Comparison of ENCODE assay signal across 8 mouse cellular contexts in genomic region chr16:32457589-32458386, GRCm38 (mm10). TPM values are rescaled to one million over a fixed set of nuclear protein-coding genes. Genes with fewer than 3 reads are reported as not detected.
DNase-seq lines count a peak whose midpoint lies in the region; ATAC-seq and TF ChIP-seq lines count a peak whose summit lies in the region.
"Had no signal": no experiment of that assay in that cellular context is flagged by ENCODE, and none has a peak within 500 bp of the region (broad histone marks: within the 10 kb centered on the region; RNA-seq: fewer than 3 reads in every experiment).

No protein-coding gene starts in this region.

- 59% methylated on average over 10 of the region's 10 CpGs for WGBS in embryonic facial prominence, embryonic 11.5 days
- 67% methylated on average over 10 of the region's 10 CpGs for WGBS in hindbrain, postnatal 0 days
- 26% methylated on average over 10 of the region's 10 CpGs for WGBS in liver, adult 2 months

- 0 out of 2 replicates have a peak, but pooled peaks cover 3% of the 10 kb centered on the region for H3K79me2 ChIP-seq in liver, adult 2 months (ENCODE audit: control insufficient read depth, insufficient read depth, low read length)

- H3K9me3 ChIP-seq in embryonic facial prominence, embryonic 11.5 days (replicated peaks; ENCODE audit: control insufficient read depth, low read length): no peaks in the 10 kb centered on the region
- H3K9me3 ChIP-seq in hindbrain, postnatal 0 days (ENCODE audit: low read length): no peaks in the 10 kb centered on the region
- H3K9me3 ChIP-seq: limb, embryonic 13.5 days had no signal

- no peak overlapping the region for H3K27ac ChIP-seq in embryonic facial prominence, embryonic 11.5 days (replicated peaks; ENCODE audit: low read depth, low read length)
- no peak overlapping the region for H3K27ac ChIP-seq in hindbrain, postnatal 0 days
- H3K27ac ChIP-seq in liver, adult 2 months (replicated peaks; ENCODE audit: insufficient read depth, low read depth, low read length): peak overlapping the region; percentile 61
- H3K27ac ChIP-seq: limb, embryonic 13.5 days had no signal

- TF ChIP-seq CTCF in hindbrain, postnatal 0 days (IDR thresholded peaks at IDR 0.05; ENCODE audit: low read depth): peak; percentile 60
- TF ChIP-seq CTCF in liver, adult 2 months (IDR thresholded peaks at IDR 0.05; ENCODE audit: low read depth, low read length): peak; percentile 58

- TF ChIP-seq POLR2A in liver, adult 2 months (IDR thresholded peaks at IDR 0.05; ENCODE audit: extremely low read depth, insufficient read depth, low read length): no peak

- no peaks in the 10 kb centered on the region for H3K27me3 ChIP-seq in embryonic facial prominence, embryonic 11.5 days (ENCODE audit: control insufficient read depth, insufficient read depth, low read length)
- no peaks in the 10 kb centered on the region for H3K27me3 ChIP-seq in hindbrain, postnatal 0 days (ENCODE audit: insufficient read depth, low read length)
- no peaks in the 10 kb centered on the region for H3K27me3 ChIP-seq in liver, adult 2 months (ENCODE audit: control insufficient read depth, insufficient read depth, low read length)
- H3K27me3 ChIP-seq: limb, embryonic 13.5 days had no signal

- no peak for ATAC-seq in embryonic facial prominence, embryonic 11.5 days (replicated peaks; ENCODE audit: insufficient number of reproducible peaks, low FRiP score, low TSS enrichment, low read depth)
- ATAC-seq in hindbrain, postnatal 0 days: no peak

- H3K36me3 ChIP-seq in embryonic facial prominence, embryonic 11.5 days (replicated peaks; ENCODE audit: control insufficient read depth, insufficient read depth, low read depth, low read length): no peaks in the 10 kb centered on the region; the same call in 1 of the 2 replicates
- peaks cover 20% of the 10 kb centered on the region for H3K36me3 ChIP-seq in hindbrain, postnatal 0 days (ENCODE audit: insufficient read depth, low read length)
- peaks cover 26% of the 10 kb centered on the region for H3K36me3 ChIP-seq in liver, adult 2 months (ENCODE audit: control insufficient read depth, insufficient read depth, low read length)

- DNase-seq in urinary bladder, postnatal 36 days (ENCODE audit: low spot score in 2 of 2): peak; percentile 14 to 49
- no peak for DNase-seq in urinary bladder, postnatal 4 days (ENCODE audit: low spot score in 2 of 2)
- DNase-seq in adrenal gland, postnatal 25 days: peak; percentile 34
- DNase-seq in embryonic facial prominence, embryonic 11.5 days (ENCODE audit: low spot score): peak; percentile 57
- DNase-seq in hindbrain, postnatal 0 days (ENCODE audit: low spot score): peak; percentile 65
- DNase-seq in liver, adult 2 months (ENCODE audit: extremely low read depth, low read depth, low spot score): peak; percentile 89
- DNase-seq in ovary, postnatal 36 days (ENCODE audit: low spot score): peak; percentile 14

- H3K4me3 ChIP-seq in embryonic facial prominence, embryonic 11.5 days (ENCODE audit: low read depth, low read length): no peak overlapping the region
- no peak overlapping the region for H3K4me3 ChIP-seq in hindbrain, postnatal 0 days (ENCODE audit: low read length)
- H3K4me3 ChIP-seq in liver, adult 2 months (ENCODE audit: insufficient read depth, low read depth, low read length): no peak overlapping the region
- H3K4me3 ChIP-seq: limb, embryonic 13.5 days had no signal

- H3K9ac ChIP-seq in embryonic facial prominence, embryonic 11.5 days (replicated peaks; ENCODE audit: low read length): no peak overlapping the region
- H3K9ac ChIP-seq in hindbrain, postnatal 0 days (replicated peaks; ENCODE audit: low read length): no peak overlapping the region
- peak overlapping the region; percentile 27; the same call in 1 of the 2 replicates for H3K9ac ChIP-seq in liver, adult 2 months (ENCODE audit: low read depth, low read length)
- H3K9ac ChIP-seq: limb, embryonic 13.5 days had no signal

- H3K4me2 ChIP-seq in embryonic facial prominence, embryonic 11.5 days (ENCODE audit: low read depth, low read length): no peak overlapping the region
- no peak overlapping the region for H3K4me2 ChIP-seq in hindbrain, postnatal 0 days (ENCODE audit: low read depth, low read length)
- H3K4me2 ChIP-seq: limb, embryonic 13.5 days had no signal

- no peaks in the 10 kb centered on the region for H3K4me1 ChIP-seq in embryonic facial prominence, embryonic 11.5 days (ENCODE audit: control insufficient read depth, insufficient read depth, low read length)
- no peaks in the 10 kb centered on the region for H3K4me1 ChIP-seq in hindbrain, postnatal 0 days (ENCODE audit: insufficient read depth, low read length)
- H3K4me1 ChIP-seq in liver, adult 2 months (ENCODE audit: control insufficient read depth, insufficient read depth, low read length): peaks cover 12% of the 10 kb centered on the region

RNA-seq across cellular contexts. Expression of gene Pcyt1a, which starts 27.1 kb away (rescaled TPM):
- total RNA-seq in adrenal gland, postnatal 25 days (2021): 83.4 and 100 TPM in 2 replicates
- 33.4 and 36.7 TPM in 2 replicates for polyA plus RNA-seq in embryonic facial prominence, embryonic 11.5 days (2014; fragmentation: Nextera tagmentation; extraction: Ambion mirVana)
- total RNA-seq in hindbrain, postnatal 0 days (2014; rRNA removed): 49.3 and 49.4 TPM in 2 replicates
- 47.6 and 52.5 TPM in 2 replicates for polyA plus RNA-seq in hindbrain, postnatal 0 days (2015; fragmentation: Nextera tagmentation; extraction: Ambion mirVana)
- total RNA-seq in liver, adult 2 months (2014; rRNA removed): 56.1 and 56.6 TPM in 2 replicates
- polyA plus RNA-seq in liver, adult 2 months (2012; rRNA removed): 28.6 and 39.1 TPM in 2 replicates

RNA-seq across cellular contexts. Expression of gene Slc51a, which starts 29.9 kb away (rescaled TPM):
- total RNA-seq in adrenal gland, postnatal 25 days (2021): not detected in 2 replicates
- 0.34 and 0.53 TPM in 2 replicates for polyA plus RNA-seq in embryonic facial prominence, embryonic 11.5 days (2014; fragmentation: Nextera tagmentation; extraction: Ambion mirVana)
- total RNA-seq in hindbrain, postnatal 0 days (2014; rRNA removed): not detected in 2 replicates
- 0.16 TPM in 1 of 2 replicates, not detected in the other for polyA plus RNA-seq in hindbrain, postnatal 0 days (2015; fragmentation: Nextera tagmentation; extraction: Ambion mirVana)
- total RNA-seq in liver, adult 2 months (2014; rRNA removed): not detected in 2 replicates
- 0.06 TPM in 1 of 2 replicates, not detected in the other for polyA plus RNA-seq in liver, adult 2 months (2012; rRNA removed)

RNA-seq across cellular contexts. Expression of gene Zdhhc19, which starts 38.3 kb away (rescaled TPM):
- total RNA-seq in adrenal gland, postnatal 25 days (2021): not detected in 2 replicates
- not detected in 2 replicates for polyA plus RNA-seq in embryonic facial prominence, embryonic 11.5 days (2014; fragmentation: Nextera tagmentation; extraction: Ambion mirVana)
- total RNA-seq in hindbrain, postnatal 0 days (2014; rRNA removed): not detected in 2 replicates
- polyA plus RNA-seq in hindbrain, postnatal 0 days (2015; fragmentation: Nextera tagmentation; extraction: Ambion mirVana): 0.33 and 0.52 TPM in 2 replicates
- not detected in 2 replicates for total RNA-seq in liver, adult 2 months (2014; rRNA removed)
- not detected in 2 replicates for polyA plus RNA-seq in liver, adult 2 months (2012; rRNA removed)
- polyA plus RNA-seq: limb, embryonic 13.5 days had no signal

RNA-seq across cellular contexts. Expression of gene Tctex1d2, which starts 38.3 kb away (rescaled TPM):
- 5.3 and 7.7 TPM in 2 replicates for total RNA-seq in adrenal gland, postnatal 25 days (2021)
- 31.9 and 32.3 TPM in 2 replicates for polyA plus RNA-seq in embryonic facial prominence, embryonic 11.5 days (2014; fragmentation: Nextera tagmentation; extraction: Ambion mirVana)
- 8.7 and 8.8 TPM in 2 replicates for total RNA-seq in hindbrain, postnatal 0 days (2014; rRNA removed)
- 53.7 and 54.5 TPM in 2 replicates for polyA plus RNA-seq in hindbrain, postnatal 0 days (2015; fragmentation: Nextera tagmentation; extraction: Ambion mirVana)
- total RNA-seq in liver, adult 2 months (2014; rRNA removed): 1.4 and 2.2 TPM in 2 replicates
- 1.7 and 2.1 TPM in 2 replicates for polyA plus RNA-seq in liver, adult 2 months (2012; rRNA removed)

RNA-seq across cellular contexts. Expression of gene Tm4sf19, which starts 57.5 kb away (rescaled TPM):
- not detected in 2 replicates for total RNA-seq in adrenal gland, postnatal 25 days (2021)
- 0.22 TPM in 1 of 2 replicates, not detected in the other for polyA plus RNA-seq in embryonic facial prominence, embryonic 11.5 days (2014; fragmentation: Nextera tagmentation; extraction: Ambion mirVana)
- 0.65 TPM in 1 of 2 replicates, not detected in the other for total RNA-seq in hindbrain, postnatal 0 days (2014; rRNA removed)
- polyA plus RNA-seq in hindbrain, postnatal 0 days (2015; fragmentation: Nextera tagmentation; extraction: Ambion mirVana): not detected in 2 replicates
- not detected in 2 replicates for total RNA-seq in liver, adult 2 months (2014; rRNA removed)
- not detected in 2 replicates for polyA plus RNA-seq in liver, adult 2 months (2012; rRNA removed)
- polyA plus RNA-seq: limb, embryonic 13.5 days had no signal

Comparison
In these comparisons a context has a peak if more than half of its experiments do, and no peak if none do; other contexts are left out.
1. DNase-seq: peak in urinary bladder, postnatal 36 days (2 of 2), adrenal gland, postnatal 25 days (single experiment), embryonic facial prominence, embryonic 11.5 days (single experiment), hindbrain, postnatal 0 days (single experiment), liver, adult 2 months (single experiment) and ovary, postnatal 36 days (single experiment); none in urinary bladder, postnatal 4 days (0 of 2).